Mouse (Mus musculus) spleen, adult 18-20 months (tissue): Measurements from ENCODE around the gene Atxn2.

Source experiments
- DNase-seq, 2 experiments: peaks; one replicate each; pipeline ENCODE4 v3.0.0; 2022; ENCODE audit warnings: mixed read lengths in 2 of 2

Atxn2 gene

DNA sequence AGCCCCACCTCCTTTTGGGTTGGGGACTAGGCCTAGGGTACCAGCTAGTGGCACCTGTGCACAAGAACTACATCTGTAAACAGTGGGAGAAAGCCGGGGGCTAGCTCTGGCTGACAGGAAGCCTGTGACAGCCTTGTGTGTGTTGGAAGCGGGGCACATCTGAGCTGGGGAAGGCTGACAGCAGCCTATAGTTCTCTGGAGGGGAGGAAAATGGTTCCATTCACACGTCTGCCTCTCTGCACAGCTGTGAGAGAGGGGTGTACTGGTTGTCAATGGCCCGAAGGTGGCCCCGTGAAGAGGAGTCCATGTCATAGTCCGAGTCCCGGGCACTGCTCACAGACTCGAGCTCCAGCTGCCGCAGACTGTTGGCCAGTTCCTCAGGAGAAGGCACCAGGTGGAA lies 106.4 kb downstream of the Atxn2 start:
- no peak for DNase-seq

DNA sequence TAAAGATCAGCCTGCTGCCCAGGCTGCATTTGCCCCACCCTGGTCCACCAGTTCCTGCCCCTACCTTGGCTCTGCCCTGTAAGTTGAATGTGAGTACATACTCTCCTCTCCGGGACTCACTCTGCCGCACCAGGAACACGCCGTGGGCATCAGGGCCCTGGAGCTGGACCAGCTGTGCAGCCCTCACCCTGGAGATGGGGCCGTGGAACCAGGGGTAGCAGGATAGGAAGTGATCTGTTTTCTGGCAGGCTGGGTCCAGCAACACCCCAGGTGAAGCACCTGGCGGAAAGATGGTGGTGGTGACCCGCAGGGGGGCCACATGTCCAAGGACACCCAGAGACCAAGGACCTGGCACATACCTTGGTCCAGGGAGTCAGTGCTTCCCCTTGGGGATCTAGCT lies 107.3 kb downstream of the Atxn2 start:
- no peak for DNase-seq

DNA sequence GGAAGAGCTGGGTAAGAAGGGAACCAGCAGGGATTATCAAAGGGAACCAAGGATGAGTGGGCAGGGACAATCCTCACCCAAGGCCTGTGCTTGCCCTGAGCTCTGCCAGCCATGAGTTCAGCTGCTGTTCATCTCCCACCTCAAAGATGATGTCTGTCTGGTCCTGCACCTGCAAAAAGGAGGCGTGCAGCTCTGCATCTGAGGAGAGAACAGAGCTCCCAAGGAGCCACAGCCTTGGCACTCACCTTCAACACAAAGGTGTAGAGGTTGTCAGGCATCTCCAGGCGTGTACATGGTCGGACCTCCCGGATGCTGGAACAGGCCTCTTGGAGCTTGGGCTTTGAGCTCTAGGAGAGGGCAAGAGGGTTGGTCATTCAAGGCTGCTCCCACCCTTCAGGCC lies 107.7 kb downstream of the Atxn2 start:
- no peak for DNase-seq

DNA sequence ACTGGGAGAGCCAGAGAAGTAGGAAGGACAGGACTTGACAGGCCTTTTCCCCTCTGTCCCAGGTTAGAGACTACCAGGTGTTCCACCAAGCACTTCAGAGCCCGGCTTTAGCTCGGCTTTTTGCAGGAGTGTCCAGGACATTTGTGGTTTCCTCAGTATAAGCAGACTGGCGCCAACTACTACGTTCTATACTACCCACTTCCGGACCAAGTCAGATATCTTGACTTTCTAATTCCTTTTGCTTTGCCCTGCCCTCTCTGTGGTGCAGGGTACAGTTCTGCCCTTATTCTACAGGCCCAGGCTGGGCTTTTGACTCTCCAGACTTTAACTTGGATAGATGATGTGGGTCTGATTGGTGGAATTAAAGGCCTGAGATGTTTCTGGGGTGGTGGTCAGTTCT lies 108.4 kb downstream of the Atxn2 start:
- DNase-seq = no peak

DNA sequence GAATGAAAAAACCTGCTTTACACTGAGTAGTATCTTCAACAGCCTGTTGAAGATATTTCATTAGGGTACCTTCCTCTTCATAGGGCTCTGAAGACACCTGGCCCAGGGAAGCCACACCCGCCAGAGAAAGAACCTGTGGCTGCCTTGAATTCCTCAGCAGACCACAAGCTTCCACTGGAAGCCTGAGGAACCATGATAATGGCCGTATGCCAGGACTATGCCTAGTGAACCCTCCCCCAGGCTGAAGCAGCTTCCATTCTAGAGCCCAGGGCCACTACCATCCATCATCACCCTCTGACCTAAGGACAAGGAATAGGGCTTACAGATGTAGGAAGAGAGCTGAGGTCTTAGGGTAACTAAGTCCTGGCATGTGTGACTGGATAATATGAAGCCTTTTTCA lies 109.0 kb downstream of the Atxn2 start:
- DNase-seq = no peak

DNA sequence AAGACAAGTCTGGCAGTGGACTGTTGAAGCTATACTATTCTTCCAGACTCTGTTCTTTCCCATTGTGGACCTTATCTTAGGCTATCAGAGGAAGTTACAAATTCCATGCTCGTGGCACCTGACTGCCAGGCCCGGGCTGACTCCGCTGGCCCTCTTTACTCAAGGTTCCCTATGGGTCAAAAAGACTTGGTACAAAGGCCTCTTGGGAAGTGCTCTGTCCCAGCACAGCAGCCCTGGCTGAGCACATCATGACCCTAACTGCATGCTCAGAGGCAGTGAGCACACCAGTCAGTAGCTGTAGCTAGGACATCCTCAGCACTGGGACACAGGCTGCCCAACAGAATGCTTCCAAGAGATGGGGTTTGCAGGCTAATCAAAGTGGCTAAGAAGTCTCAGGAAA lies 109.5 kb downstream of the Atxn2 start:
- no peak for DNase-seq

DNA sequence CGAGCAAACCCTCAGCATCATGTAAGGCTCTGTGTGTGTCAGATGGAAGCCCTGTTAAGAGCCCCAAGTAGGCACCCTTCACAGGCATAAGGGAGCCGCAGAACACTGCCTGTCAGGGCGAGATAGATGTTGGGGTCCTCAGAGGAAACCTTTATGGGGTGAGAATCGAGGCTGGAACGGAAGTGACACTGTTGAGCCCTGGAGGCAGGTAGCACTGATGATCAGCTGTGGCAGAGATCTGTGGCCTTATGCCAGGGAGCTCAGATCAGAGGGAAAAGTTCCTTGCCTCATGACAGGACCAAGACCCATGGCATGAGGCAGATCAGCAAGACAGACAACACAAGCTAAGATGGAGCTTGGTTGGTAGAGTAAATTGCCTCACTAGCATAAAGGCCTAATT lies 110.0 kb downstream of the Atxn2 start:
- no peak for DNase-seq

DNA sequence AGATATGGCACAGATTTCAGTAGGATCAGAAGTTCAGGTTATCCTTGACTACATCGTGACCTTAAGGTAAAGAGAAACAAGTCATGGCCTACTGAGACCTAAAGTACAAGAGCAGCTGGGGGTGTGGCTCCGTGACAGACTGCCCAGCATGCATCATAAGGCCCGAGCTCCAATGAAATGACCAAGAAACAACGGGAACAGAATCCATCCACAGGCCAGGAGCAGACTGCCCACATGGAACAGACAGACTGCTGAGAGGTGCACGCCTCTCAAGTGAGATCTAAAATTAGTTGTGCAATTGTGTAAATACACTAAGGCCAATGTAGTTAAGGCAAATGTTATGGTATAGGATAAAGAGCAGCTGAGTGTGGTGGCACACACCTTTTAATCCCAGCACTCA lies 110.4 kb downstream of the Atxn2 start:
- DNase-seq = no peak

DNA sequence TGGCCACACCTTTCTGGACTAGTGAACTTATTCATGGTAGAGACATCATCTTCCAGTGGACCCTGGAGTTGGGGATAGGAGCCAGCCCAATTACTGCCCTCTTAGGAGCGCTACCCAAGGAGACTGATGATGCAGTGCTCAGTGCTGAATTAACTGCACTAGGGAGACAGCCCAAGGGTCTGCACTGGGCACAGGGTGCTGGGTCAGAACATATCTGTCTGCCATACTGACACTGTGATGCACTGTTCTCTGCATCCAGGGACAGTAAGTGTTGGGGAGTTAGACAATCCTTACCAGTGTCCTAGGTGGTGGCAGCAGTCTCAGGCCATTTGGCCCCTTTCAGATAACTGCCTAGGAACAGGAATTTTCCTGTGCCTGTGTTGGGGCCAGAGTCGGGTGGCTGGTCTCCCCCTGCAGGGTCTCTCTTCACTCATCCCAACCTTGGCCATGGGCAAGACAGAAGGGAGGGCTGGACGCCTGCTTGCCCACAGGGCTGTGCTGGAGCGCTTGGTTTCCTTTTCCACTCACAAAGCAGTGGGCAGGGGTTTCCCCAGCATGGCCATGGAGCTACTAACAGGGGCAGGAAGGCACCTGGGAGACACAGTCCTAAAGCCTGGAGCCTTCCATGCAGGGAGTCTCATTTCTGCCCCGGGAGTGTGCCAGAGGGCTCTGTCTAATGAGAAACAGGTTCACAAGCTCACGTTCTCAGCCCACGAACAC lies 111.8 kb downstream of the Atxn2 start:
- DNase-seq = no peak

DNA sequence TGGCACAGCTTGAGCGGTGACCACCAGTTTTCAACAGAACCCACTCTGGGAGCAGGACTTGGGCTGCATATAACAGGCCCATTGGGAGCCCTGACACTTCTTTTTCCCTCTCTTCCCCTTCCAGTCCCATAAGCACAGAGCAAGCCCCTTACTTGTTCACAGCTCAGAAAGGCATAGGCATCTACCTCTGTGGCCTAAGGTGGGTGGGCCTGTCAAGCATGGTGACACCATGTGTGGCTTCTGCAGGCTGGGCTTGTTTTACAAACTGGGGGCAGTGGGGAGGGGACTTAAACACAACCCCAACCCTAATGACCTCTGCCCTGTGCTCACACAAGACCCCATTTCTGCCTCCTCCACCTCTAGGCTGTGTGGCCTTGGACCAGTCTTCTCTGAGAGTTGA lies 112.5 kb downstream of the Atxn2 start:
- no peak for DNase-seq

DNA sequence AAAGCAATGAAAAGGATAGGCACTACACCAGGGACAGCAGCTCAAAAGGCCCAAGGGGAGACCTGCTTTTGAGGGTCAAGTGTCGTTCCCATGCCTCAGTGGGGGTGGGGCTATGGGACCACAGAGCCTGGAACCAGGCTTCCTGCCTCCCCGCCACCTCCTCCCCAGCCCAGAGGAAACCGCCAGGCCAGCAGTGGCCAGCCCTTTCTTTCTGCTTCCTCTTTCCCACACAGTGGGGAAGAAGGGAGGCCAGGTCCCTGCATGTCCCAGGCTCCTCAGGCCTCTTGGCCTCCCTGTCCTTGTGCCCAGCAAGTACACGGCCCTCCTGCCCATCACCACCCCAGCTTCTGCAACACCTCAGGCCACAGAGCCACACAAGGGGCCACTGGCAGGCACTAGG lies 113.0 kb downstream of the Atxn2 start:
- DNase-seq = peak in 1 of 2 experiments; percentile 52

DNA sequence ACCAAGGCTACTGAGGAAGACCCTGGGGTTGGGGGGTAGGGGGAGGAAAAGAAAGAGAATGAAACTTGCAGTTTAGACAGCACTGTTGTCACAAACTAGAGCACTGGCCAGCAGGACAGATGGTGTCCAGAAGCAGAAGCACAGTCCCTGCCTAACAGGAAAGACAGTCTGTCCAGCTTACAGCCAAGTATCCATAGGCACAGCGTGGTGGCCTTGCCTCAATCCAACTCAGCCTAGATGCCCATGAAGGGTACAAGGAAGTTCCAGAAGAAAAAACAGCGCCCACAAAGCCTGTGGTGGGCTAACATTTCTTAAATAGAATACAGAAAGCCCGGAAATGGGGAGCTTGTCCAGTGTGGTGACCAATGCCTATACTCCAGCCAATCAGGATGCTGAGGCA lies 114.5 kb downstream of the Atxn2 start:
- no peak for DNase-seq

DNA sequence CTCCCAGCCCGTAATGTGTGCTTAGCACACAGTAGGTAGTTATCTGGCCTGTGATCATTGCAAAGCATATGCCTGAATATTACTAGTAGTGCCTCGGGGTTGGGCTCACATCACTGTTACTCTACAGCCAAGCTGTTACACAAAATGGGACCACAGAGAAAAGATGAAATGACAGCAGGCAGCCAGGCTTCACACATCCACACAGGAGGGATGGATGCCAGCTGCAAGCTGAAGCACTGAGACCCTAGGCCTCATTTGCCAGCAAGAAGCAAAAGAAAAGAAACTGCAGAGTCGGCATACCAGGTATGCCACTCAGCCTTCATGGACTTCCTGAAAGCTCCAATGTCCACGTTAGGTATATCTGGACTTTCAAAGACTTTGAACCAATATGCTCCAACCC lies 116.7 kb downstream of the Atxn2 start:
- no peak for DNase-seq

DNA sequence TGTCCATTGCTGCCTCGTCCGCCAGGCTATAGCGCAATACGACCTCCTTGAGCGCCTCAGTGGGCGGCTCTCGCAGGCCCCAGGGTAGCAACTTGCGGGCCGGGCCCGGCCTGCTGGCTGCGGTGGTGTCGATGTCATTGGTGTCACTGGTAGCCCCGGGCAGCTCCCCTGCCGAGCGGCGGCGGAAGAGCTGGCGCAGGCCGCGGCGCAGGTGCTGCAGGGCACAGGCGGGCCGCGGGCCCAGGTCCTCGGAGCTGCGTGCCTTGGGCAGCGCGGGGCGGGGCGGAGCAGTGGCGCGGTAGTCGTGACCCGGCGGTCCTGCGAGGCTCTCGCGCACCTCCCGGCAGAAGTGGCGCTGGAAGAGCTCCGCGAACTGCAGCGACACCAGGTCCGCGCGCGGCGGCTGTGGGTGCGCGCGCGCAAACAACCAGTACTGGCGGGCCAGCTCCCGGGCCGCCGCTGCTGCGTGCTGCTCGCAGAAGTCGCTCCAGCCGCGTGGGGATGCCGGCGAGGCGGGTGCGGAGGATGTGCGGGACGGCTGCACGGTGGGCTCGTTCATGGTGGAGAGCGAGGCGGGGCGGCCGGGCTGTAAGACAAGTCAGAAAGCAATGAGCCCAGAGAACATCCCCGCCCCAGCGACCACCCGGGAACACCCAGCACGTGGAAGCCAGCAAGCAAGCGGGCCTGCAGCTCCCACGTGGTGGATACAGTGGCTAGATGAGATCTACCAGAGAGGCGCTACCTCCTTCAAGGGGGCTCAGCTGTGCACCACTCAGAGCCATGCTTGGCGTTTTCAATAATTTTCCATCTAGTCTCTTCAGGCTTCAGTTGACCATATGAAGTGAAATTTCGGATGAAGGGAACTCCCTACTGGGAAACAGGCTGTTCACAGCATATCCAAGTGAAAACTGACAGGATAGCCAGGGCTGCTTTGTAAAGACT lies 117.6 kb downstream of the Atxn2 start:
- peak in 1 of 2 experiments; percentile 13 for DNase-seq

DNA sequence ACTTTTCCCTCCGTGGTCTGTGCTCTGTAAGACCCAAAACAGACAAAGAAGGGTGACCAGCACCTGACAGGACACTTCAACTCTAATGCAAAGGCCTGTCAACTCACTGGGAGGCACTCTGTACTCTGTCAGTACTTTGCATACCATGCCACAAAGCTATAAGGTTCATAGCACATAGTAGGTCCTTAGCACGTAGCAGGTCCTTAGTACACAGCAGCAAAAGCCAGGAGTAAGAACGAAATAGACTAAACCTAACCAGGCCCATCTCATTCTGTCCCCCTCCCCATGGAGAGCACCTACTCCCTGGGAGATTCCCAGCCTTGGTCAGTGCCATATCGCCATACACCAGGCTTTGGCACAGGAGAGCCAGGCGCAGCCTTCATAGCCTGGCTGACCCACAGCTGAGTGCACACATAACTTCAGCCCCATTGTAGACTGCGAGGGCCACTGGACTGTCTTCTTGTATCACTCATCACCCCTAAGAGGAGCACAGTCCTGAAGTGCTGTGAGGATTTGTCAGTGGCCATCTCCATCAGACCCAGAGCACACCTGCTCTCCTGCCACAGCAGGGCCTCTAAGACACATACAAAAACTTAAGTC lies 120.0 kb downstream of the Atxn2 start:
- DNase-seq = no peak

DNA sequence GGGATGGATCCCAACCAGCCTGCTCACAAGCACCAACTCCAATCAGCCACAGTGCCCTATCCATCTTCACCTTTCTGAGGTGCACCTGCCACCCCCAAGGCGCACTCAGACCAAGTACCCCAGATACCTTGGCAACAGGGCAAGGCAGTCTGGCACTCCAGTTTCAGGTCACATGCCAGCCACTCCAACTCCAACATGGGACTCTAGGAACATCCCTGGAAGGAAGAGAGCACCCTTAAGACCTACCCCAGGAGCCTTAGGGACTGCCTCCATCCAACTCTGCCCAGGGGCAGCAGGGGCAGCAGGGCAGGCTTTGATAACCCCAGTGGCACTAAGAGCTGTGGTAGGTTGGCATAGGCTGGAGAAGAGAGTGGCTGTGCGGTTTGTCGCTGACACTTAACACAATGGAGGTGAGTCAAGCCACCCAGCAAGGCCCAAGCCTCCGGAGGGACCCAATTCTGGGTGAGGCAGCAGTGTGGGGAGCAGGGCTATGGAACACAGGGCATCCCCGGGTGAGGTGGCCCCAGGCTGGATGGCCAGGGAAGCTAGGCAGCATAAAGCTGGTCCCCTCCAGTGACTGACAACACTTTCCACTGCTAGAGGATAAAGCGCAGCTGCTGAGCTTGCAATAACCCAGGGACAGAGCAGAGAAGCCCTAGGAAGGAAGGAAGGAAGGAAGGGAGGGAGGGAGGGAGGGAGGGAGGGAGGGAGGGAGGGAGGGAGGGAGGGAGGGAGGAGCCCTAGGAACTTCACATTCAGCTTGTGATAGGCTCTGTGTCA lies 121.4 kb downstream of the Atxn2 start:
- DNase-seq = peak in 1 of 2 experiments; percentile 18

DNA sequence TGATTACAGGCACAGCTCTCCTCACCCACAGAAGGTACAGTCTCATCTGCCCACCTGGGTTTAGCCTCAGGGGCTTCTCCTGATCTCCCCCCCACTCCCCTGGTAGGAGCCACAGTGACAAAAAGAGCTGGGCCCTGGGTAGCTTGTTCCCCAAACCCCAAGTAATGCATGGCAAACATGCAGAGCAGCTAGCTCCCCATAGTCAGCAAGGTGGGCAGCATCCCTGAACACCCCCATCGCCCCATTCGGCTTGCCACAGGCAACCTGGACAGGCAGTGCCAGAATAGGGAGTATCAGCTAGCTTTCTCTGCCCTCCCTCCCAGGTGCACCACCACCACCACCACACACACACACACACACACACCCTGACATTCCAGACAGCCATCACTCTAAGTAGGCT lies 122.0 kb downstream of the Atxn2 start:
- DNase-seq = no peak

DNA sequence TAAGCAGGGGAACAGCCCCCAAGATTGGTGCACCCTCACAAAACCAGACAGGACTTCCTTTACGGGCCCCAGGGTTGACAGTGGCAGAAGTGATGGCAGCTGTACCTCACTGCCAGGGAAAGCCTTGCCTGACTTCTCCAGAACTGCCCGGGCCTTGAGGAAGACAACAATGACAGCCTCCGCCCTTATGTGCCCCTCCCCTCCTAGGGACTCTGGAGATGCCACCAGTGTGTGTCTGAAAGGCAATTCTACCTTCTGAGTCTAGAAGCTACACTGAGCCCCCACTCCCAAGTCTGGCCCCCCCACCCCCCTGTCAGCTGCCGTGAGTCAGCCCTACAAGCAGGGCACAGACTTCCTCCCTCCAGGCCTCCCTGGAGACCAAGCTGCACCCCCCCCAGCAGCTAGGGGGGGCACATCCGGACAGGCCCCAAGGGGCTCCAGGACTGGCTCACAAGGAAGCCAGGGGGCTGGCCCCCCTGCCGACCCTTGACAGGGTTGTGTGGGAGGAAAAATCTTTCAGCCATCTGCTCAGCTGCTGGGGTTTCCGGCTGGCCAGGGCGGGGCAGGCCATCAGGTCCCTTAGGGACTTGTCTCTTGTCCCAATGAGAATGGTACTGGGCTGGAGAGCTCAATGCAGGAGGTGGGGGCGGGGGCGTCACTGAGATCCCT lies 122.6 kb downstream of the Atxn2 start:
- peak; percentile 92 to 96 for DNase-seq

DNA sequence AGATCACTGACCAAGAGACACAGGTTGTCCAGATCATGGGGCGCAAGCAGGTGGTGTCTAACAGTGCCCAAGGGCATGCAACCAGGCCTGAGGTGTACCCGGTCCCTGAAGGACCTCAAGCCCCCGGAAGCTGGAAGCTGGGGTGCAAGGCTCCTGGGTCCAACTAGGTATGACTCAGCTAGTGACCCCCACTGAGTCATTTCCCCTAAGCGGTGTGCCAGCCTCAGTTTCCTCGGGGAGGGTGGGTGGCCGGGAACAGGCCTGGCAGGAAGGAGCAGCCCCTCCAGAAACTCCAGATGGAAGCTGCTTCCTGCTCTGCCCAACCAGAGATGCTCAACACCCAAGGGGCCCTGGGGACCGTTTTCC lies 123.1 kb downstream of the Atxn2 start:
- no peak for DNase-seq

DNA sequence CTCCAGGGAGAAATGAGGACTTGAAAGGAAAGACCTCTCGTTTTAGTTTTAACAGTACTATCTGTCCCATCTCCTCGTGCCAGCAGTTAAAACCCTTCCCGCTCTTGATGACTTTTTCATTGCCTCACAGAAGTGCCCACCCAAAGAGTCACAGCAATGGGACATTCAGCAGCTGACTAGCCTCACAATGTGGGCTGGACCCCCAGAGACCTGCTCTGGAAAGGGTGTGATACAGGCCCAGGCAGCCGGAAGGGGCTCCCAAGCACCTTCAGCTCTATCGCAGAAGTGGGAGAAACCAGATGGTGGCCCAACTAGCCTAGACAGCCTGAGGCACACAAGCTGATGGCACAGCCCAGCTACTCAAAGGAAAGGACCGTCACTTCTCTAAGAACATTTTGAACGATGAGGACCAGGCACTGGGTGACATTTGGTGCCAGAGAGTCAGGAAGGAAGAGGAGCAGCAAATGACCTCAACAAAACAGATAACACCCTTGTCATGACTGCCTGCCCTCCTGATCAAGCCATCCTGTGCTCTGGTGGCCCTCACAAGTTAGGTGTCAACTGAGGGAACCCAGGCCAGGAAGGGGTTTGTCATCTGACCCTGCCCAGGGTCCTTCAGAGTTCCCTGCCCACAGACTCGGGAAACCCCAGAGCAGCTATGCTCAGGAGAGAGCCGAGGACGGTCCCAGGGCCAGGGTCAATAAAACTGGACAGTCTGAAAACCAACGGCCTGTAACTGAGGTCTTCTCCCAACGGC lies 124.0 kb downstream of the Atxn2 start:
- DNase-seq = peak in 1 of 2 experiments; percentile 36

DNA sequence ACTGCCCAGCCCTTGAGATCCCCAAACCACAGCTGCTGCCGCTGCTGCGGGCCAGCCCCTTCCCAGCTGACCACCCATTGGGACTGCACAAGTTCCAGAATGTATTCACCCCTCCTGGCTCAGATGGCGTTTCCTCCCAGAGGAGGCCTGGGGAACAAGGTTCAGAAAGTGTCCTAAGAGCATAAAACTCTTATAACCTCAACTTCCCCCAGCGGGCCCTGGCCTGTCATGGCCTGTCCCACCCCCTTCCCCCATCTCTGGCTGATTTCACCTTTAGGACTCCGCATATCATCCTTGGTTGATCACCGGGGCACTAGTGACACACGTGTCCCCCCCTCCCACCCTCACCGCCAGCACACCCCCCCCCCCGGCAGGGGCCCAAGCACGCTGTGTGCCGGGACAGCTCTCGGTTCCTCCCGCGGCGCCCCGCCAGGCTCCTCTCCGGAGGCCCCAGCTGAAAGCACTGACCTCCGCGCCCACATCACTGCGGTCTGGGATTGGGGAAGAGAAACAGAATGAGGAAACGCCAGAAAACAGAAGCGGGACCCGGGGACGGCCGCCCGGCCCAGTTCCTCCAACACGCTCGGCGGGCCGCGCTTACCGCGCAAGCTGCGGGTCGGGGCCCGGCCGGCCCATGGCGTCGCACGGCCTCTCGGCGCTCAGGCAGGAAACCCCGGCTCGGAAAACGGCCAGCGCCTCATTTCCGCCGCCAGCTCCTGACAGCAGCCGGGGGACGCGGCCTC lies 125.0 kb downstream of the Atxn2 start:
- peak; percentile 80 to 89 for DNase-seq
